Mouse (Mus musculus) heart, embryonic 11.5 days (tissue): Measurements from ENCODE around the gene Rbp4. TPM values are rescaled to one million over a fixed set of nuclear protein-coding genes. Genes with fewer than 3 reads are reported as not detected.
A peak's percentile ranks its signal among the peaks of the same experiment; 100 is the strongest.

Experiments used
- ATAC-seq: fragments of 200-750 bp; cut with Nextera tagmentation; replicated peaks from 2 replicates; pipeline ENCODE4 v1.8.0; 2017; ENCODE audit warnings: moderate library complexity; ENCODE audit not compliant: insufficient number of reproducible peaks, low FRiP score, low TSS enrichment
- H3K27ac ChIP-seq: fragments of 300-500 bp; sonication (generic); 2 replicates; pipeline ENCODE4 v1.5.1; 2014; ENCODE audit warnings: mild to moderate bottlenecking, low read depth, low read length
- H3K27me3 ChIP-seq: fragments of 300-500 bp; sonication (generic); 2 replicates; pipeline ENCODE4 v1.6.1; 2014; ENCODE audit warnings: mild to moderate bottlenecking, low read length, mixed read lengths; ENCODE audit not compliant: control insufficient read depth, insufficient read depth
- H3K36me3 ChIP-seq: fragments of 300-500 bp; sonication (generic); 2 replicates; pipeline ENCODE4 v1.6.1; 2014; ENCODE audit warnings: mild to moderate bottlenecking, low read length, moderate library complexity, mixed read lengths; ENCODE audit not compliant: control insufficient read depth, insufficient read depth
- H3K4me1 ChIP-seq: fragments of 300-500 bp; sonication (generic); 2 replicates; pipeline ENCODE4 v1.6.1; 2014; ENCODE audit warnings: low read length; ENCODE audit not compliant: control insufficient read depth, insufficient read depth
- H3K4me2 ChIP-seq: fragments of 300-500 bp; sonication (generic); 2 replicates; pipeline ENCODE4 v1.6.1; 2014; ENCODE audit warnings: mild to moderate bottlenecking, moderate library complexity
- H3K4me3 ChIP-seq: fragments of 300-500 bp; sonication (generic); 2 replicates; pipeline ENCODE4 v1.5.1; 2014; ENCODE audit warnings: low read depth, low read length
- H3K9ac ChIP-seq: fragments of 300-500 bp; sonication (generic); 2 replicates; pipeline ENCODE4 v1.6.1; 2014; ENCODE audit warnings: mild to moderate bottlenecking, low read depth, low read length, moderate library complexity
- H3K9me3 ChIP-seq: fragments of 300-500 bp; sonication (generic); replicated peaks from 2 replicates; pipeline ENCODE4 v1.6.1; 2016; ENCODE audit warnings: low read length; ENCODE audit not compliant: control insufficient read depth
- WGBS: fragments of 180-500 bp; shearing (Covaris S2); extraction: QIAGEN DNeasy Blood & Tissue Kit; methylation state at CpG from one replicate; pipeline ENCODE4 v1.1.7; 2014; ENCODE audit not compliant: insufficient replicate concordance; 5-methylcytosine and 5-hydroxymethylcytosine counted together
- polyA plus RNA-seq: library from polyadenylated mRNA; unstranded; fragments of >200 nt; fragmentation: Nextera tagmentation; extraction: Ambion mirVana; gene quantifications from 2 replicates; pipeline ENCODE4 v1.2.1, GENCODE M21; 2014

The Rbp4 gene
- 8.8 and 33.6 TPM in 2 replicates for polyA plus RNA-seq

DNA sequence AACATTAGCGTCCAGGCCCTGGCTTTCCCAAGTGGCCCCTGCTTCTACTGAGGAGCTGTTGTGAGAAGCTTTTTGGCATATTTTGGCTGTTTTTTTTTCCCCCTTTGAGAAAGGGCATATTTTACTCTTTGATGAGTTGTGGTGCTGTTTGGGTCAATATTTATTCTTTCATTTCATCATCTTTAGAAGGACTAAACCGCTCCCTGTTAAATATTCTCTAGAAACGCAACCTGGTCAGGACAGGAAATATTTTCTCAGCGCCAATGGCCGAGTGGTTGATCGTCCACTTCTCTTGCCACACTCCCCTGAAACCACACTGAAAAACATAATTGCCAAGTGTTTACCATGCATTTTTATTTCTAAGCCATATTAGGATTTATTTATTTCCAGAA lies at the start of gene Rbp4:
Gene Rbp4, minus strand, starts transcription at position 63 of the 392 bp plus-strand sequence.
- peaks cover 30% of the 10 kb centered on the region for H3K27me3 ChIP-seq
- WGBS: 63% methylated on average over 6 of the region's 6 CpGs

DNA sequence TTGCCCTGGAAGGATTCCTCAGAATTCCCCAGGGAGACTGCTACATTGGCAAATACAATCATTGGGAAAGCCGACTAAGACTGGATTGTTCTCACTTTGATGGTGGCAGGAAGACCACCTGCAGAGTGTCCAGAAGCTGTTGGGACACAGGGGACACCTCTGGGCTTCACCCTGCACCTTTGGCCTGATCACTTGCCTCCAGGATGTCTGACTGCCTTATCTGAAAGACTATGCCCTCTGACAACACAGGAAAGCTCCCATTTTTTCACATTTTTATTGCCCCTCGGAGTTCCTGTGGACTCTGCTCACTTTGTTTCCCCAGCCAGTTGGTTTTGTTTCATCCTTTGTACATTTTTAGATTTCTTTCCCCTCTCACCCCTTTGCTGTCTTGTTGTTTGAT lies 39.6 kb upstream of the Rbp4 start:
- Histone ChIP-seq H3K4me3 (no peak overlapping the region), H3K27ac (no peak overlapping the region), H3K9me3 (no peaks in the 10 kb centered on the region), H3K9ac (no peak overlapping the region), H3K27me3 (no peaks in the 10 kb centered on the region), H3K36me3 (no peaks in the 10 kb centered on the region), H3K4me2 (no peak overlapping the region), H3K4me1 (no peaks in the 10 kb centered on the region)
- ATAC-seq: no peak
- WGBS: 44% methylated on average over 2 of the region's 2 CpGs

More for the DNA sequence above, at the start of gene Rbp4:
- H3K4me1 ChIP-seq: no peaks in the 10 kb centered on the region; the same call in 1 of the 2 replicates
- H3K36me3 ChIP-seq: no peaks in the 10 kb centered on the region
- H3K9me3 ChIP-seq: no peaks in the 10 kb centered on the region
- peak within 1 kb of the TSS; percentile 93 for H3K4me2 ChIP-seq
- no peak for ATAC-seq
- H3K9ac ChIP-seq: peak within 1 kb of the TSS; percentile 54; the same call in 1 of the 2 replicates
- peak within 1 kb of the TSS; percentile 64 for H3K4me3 ChIP-seq
- no peak within 1 kb of the TSS for H3K27ac ChIP-seq

DNA sequence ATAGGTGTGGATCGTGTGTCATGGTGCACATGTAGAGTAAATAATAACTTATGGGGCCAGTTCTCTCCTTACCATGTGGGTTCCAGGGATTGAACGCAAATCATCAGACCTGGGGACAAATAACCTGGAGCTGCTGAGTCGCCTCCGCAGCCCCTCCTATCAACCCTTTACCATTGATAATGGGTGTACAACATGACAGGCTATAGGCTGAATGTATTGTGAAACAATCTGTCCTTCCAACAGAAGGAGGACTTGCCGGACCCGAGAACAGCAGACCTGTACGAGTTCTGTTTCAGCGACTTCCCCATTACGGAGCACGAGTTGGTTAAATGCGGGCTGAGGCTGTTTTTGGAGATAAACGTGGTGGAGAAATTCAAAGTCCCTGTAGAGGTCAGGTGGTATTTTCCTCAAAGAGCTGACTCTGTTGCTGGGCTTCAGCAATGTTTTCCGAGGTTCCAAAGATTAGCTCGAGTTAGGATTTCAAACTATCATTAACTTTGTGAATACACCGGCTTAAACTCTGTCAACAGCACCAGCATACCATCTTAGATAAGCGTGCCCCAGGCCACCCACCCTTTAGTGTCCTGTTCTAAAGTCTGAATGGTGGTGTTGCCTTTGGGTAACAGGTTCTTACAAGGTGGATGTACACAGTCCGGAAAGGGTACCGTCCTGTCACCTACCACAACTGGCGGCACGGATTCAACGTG lies 36.7 kb upstream of the Rbp4 start:
- Histone ChIP-seq H3K4me2 (no peak overlapping the region), H3K4me1 (no peaks in the 10 kb centered on the region), H3K4me3 (no peak overlapping the region), H3K9me3 (no peaks in the 10 kb centered on the region), H3K36me3 (no peaks in the 10 kb centered on the region), H3K27ac (no peak overlapping the region), H3K9ac (no peak overlapping the region), H3K27me3 (no peaks in the 10 kb centered on the region)
- WGBS: 86% methylated on average over 21 of the region's 21 CpGs
- ATAC-seq: no peak

DNA sequence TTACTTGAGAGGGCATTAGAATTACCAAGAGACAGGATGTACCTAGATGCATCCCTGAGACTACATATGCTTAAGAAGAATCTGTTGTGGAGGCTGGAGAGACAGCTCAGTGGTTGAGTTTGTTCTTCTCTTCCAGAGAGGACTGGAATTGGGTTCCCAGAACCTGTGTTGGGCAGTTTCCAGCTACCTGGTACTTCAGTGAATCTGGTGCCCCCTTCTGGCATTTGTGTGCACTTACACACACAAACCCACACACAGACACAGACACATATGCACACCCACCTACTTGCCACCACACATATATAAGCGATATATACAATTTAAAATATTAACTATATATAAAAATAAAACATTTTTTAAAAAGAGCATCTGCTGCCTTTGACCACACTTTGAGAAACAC lies 31.2 kb upstream of the Rbp4 start:
- WGBS: 95% methylated on average over 1 of the region's 1 CpGs
- H3K9me3 ChIP-seq: no peaks in the 10 kb centered on the region

DNA sequence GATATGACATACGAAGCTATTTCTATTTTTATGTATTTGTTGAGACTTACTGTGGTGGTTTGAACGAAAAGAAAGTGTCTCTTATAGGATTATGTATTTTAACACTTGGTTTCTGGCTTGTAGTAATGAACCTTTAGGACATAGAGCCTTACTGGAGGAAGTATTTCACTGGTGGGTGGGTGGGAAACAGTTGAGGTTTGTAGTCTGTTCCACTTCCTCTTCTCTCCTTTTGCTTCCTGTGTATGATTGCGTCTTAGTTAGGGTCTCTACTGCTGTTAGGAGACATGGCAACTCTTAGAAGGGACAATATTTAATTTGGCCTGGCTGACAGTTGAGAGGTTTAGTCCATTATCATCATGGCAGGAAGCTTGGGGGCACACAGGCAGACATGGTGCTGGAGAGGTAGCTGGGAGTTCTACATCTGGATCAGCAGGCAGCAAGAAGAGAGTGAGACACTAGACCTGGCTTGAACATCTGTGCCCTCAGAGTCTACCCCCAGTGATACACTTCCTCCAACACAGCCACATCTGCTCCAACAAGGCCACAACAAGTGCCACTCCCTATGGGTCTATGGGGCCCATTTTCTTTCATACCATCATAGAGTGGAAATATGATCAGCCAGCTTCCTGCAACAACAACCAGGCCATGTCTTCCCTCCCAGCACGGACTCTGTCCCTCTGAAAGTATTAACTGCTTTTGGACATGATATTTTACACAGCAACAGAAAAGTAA lies 18.6 kb upstream of the Rbp4 start:
- Histone ChIP-seq H3K4me3 (no peak overlapping the region), H3K4me1 (no peaks in the 10 kb centered on the region), H3K27ac (no peak overlapping the region), H3K4me2 (no peak overlapping the region), H3K9me3 (no peaks in the 10 kb centered on the region), H3K9ac (no peak overlapping the region), H3K27me3 (no peaks in the 10 kb centered on the region), H3K36me3 (no peaks in the 10 kb centered on the region)
- WGBS: 60% methylated on average over 4 of the region's 4 CpGs
- no peak for ATAC-seq

More for the DNA sequence above, 31.2 kb upstream of the Rbp4 start:
- Histone ChIP-seq H3K4me3 (no peak overlapping the region), H3K4me2 (no peak overlapping the region), H3K4me1 (no peaks in the 10 kb centered on the region), H3K36me3 (no peaks in the 10 kb centered on the region), H3K27ac (no peak overlapping the region), H3K27me3 (no peaks in the 10 kb centered on the region), H3K9ac (no peak overlapping the region)
- no peak for ATAC-seq

DNA sequence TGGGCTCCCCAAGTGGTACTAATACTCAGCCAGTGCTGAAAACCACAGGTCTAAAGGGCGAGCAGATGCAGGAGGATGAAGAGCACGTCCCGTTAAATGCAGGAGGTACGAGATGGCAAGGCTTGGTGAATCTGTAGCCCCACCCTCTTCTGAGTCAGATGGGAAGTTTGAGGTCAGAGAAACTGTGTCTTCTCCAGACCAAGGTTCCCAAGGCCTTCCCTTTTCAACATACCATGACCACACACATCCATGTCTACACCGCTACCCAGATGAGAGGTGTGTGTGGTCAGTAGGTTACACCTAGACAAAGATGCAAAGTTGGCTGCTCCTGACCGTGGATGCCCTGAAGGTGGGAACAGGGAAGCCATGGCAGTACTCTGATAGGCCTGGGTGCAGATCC lies 9.7 kb upstream of the Rbp4 start:
- no peaks in the 10 kb centered on the region for H3K9me3 ChIP-seq
- H3K4me3 ChIP-seq: no peak overlapping the region
- H3K4me1 ChIP-seq: peaks cover 3% of the 10 kb centered on the region; the same call in 1 of the 2 replicates
- no peak overlapping the region for H3K4me2 ChIP-seq
- WGBS: 79% methylated on average over 6 of the region's 6 CpGs
- no peak overlapping the region for H3K27ac ChIP-seq
- no peak for ATAC-seq
- H3K27me3 ChIP-seq: no peaks in the 10 kb centered on the region
- no peaks in the 10 kb centered on the region for H3K36me3 ChIP-seq
- no peak overlapping the region for H3K9ac ChIP-seq

DNA sequence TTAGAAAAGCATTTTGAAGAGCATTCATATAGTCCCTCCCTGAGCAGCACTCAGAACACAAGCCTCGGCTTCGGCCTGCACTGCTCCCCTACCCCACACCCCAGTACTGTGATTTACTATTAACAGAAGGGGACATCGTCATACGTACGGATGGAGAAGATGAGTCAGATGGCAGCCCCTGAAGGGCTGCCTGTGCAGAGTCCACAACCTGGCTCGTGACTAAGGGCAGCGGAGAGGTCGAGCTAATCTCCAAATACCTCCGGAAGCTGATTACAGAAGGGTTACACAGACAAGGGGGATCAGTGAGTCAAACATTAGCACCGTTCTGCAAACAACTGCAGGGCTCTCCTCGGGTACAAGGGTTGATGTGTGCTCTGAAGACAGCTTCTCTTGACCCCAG lies 8.9 kb upstream of the Rbp4 start:
- Histone ChIP-seq H3K9ac (no peak overlapping the region), H3K27ac (no peak overlapping the region), H3K27me3 (no peaks in the 10 kb centered on the region), H3K9me3 (no peaks in the 10 kb centered on the region), H3K36me3 (no peaks in the 10 kb centered on the region), H3K4me1 (peaks cover 3% of the 10 kb centered on the region; the same call in 1 of the 2 replicates), H3K4me3 (no peak overlapping the region), H3K4me2 (no peak overlapping the region)
- 24% methylated on average over 11 of the region's 11 CpGs for WGBS
- ATAC-seq: no peak

DNA sequence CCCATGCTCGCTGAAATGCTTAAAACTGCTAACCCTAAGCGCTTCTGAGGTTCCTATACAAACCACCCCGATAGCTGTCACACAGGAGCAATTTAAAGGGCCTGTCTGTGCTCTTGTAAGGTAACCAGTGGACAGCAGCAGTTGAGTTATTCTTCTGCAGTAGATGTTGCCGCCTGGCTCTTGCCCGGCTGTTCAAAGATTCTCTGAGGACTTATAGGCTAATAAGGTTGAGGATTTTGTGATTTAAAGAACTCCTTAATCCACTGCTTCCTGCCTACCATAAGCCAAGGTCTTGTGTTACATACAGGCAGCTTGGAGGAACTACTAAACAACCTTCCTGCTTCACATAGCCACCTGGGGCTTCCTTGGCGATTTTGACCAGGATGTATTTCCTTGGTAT lies 7.4 kb upstream of the Rbp4 start, which contains the start of gene Pde6c:
Gene Pde6c, plus strand, starts transcription at position 301 of the 400 bp plus-strand sequence.
- no peak within 1 kb of the TSS for H3K4me2 ChIP-seq
- peaks cover 3% of the 10 kb centered on the region; the same call in 1 of the 2 replicates for H3K4me1 ChIP-seq
- no peaks in the 10 kb centered on the region for H3K9me3 ChIP-seq
- H3K27ac ChIP-seq: no peak within 1 kb of the TSS
- H3K27me3 ChIP-seq: no peaks in the 10 kb centered on the region
- WGBS: 78% methylated on average over 6 of the region's 6 CpGs
- H3K36me3 ChIP-seq: no peaks in the 10 kb centered on the region
- ATAC-seq: no peak
- no peak within 1 kb of the TSS for H3K9ac ChIP-seq
- H3K4me3 ChIP-seq: no peak within 1 kb of the TSS
